Mouse (Mus musculus): Measurements from ENCODE around the gene Dnajb13.

Dnajb13 gene

DNA sequence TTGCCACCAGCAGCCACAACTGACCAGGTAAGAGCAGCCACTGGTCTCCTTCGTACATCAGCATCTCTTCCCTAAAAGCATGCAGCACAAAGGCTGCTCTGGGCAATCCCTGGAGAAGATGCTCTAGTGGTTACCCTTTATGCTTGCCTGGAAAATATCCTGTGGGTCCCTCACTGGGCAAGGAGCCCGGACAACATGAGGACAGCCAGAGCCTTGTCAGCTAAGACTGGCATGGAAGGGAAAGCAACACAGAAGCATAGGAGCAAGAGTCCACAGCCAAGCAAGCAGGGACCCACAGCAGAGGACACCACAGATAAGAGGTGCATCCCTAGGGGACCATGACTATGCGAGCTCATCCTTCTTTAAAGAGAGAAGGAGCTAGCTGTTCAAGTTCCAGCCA, 54.9 kb downstream of the Dnajb13 start:
- no peak for DNase-seq (ENCODE audit: low read depth, low spot score)

DNA sequence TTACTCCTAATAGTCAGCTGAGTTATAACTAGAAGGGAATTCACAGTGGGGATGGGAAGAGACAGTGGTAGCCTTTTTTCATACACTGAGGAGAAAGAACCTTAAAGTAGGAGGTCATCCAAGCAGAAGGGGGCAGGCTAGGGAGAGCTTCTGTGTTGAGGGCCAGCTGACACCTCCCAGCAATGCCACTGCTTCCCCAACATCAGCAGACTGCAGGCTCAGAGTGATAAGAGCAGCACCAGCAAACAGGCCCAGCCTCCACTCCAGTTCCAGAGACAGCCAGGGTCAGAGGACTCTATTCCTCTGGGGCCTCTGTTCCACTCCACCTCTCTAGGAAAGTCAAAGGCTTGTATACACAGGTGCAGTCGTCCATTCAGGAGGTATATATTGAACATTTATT, 56.6 kb downstream of the Dnajb13 start:
- DNase-seq (ENCODE audit: low read depth, low spot score) = no peak
